Mouse (Mus musculus) spleen, postnatal 0 days (tissue): ENCODE results near the gene Cyp21a1. TPM values are rescaled to one million over a fixed set of nuclear protein-coding genes. Genes with fewer than 3 reads are reported as not detected.

Experiments used
- polyA plus RNA-seq: library from polyadenylated mRNA; unstranded; fragments of >200 nt; fragmentation: Nextera tagmentation; extraction: Ambion mirVana; gene quantifications from 2 replicates; pipeline ENCODE4 v1.2.1, GENCODE M21; 2015

Cyp21a1 gene
- polyA plus RNA-seq, result not detected in 2 replicates

DNA sequence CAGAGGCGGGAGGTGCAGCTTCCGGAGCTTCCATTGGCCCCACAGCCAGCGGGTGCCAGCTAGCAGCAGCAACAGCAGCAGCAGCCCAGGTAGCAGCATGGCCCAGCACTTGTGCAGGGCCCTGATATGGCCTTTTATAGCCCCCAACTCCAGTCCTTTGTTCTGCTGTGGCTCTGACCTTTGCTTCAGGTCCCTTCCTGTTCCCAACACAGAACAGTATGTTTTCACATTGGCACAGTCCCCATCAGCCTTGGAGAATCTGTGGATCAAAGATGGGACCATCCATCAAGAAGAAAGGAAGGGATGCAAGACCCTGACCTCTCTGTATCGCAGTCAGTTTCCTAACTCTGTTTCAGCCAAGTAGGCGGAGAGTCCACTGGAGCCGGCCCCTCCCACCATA is at the start of gene Cyp21a1:
Cyp21a1 (minus strand) TSS at position 261 of the 400 bp plus-strand sequence.

GRCm38 (mm10) chr17:34849722-34850516 is 45.6 kb upstream of the Cyp21a1 start, which contains the start of the genes Skiv2l and Nelfe:
Skiv2l (minus strand) TSS chr17:34850210.
Nelfe (plus strand) TSS chr17:34850391.

GRCm38 (mm10) chr17:34836856-34837221 is 32.5 kb upstream of the Cyp21a1 start, which contains the start of the genes Stk19 and Dxo:
Stk19 (minus strand) TSS chr17:34836945.
Dxo (plus strand) TSS chr17:34837019.

Other genes starting within 250 kb of the Cyp21a1 start
- gene Notch4, start 240.3 kb downstream of the Cyp21a1 start, polyA plus RNA-seq, result 2.3 and 4.1 TPM in 2 replicates
- gene Gpsm3, start 214.8 kb downstream of the Cyp21a1 start, polyA plus RNA-seq, result 43.9 and 63.3 TPM in 2 replicates
- 7.4 and 9.3 TPM in 2 replicates for gene Pbx2, start 213.3 kb downstream of the Cyp21a1 start, polyA plus RNA-seq
- 2.8 and 3.9 TPM in 2 replicates for gene Ager, start 206.7 kb downstream of the Cyp21a1 start, polyA plus RNA-seq
- 70.9 and 75.6 TPM in 2 replicates for gene Rnf5, start 200.9 kb downstream of the Cyp21a1 start, polyA plus RNA-seq
- gene Agpat1, start 200.3 kb downstream of the Cyp21a1 start, polyA plus RNA-seq, result 22.9 and 23.1 TPM in 2 replicates
- gene Egfl8, start 188.6 kb downstream of the Cyp21a1 start, polyA plus RNA-seq, result 2.1 and 2.8 TPM in 2 replicates
- gene Ppt2, start 176.1 kb downstream of the Cyp21a1 start, polyA plus RNA-seq, result 10.5 and 14.2 TPM in 2 replicates
- gene Prrt1, start 175.0 kb downstream of the Cyp21a1 start, polyA plus RNA-seq, result 0.11 and 0.19 TPM in 2 replicates
- gene Fkbpl, start 159.8 kb downstream of the Cyp21a1 start, polyA plus RNA-seq, result 6.8 and 8.6 TPM in 2 replicates
- gene Atf6b, start 157.4 kb downstream of the Cyp21a1 start, polyA plus RNA-seq, result 18.6 and 26.1 TPM in 2 replicates
- gene Tnxb, start 134.0 kb downstream of the Cyp21a1 start, polyA plus RNA-seq, result 2.2 and 3.9 TPM in 2 replicates
- gene C4b, start 60.7 kb downstream of the Cyp21a1 start, polyA plus RNA-seq, result 2.7 and 2.8 TPM in 2 replicates
- 33.1 and 34.3 TPM in 2 replicates for gene Stk19, start 32.4 kb upstream of the Cyp21a1 start, polyA plus RNA-seq
- gene Dxo, start 32.5 kb upstream of the Cyp21a1 start, polyA plus RNA-seq, result 32.9 and 33.7 TPM in 2 replicates
- 22.8 and 27.9 TPM in 2 replicates for gene Skiv2l, start 45.6 kb upstream of the Cyp21a1 start, polyA plus RNA-seq
- 49.8 and 51.5 TPM in 2 replicates for gene Nelfe, start 45.8 kb upstream of the Cyp21a1 start, polyA plus RNA-seq
- gene Cfb, start 58.0 kb upstream of the Cyp21a1 start, polyA plus RNA-seq, result 5.7 and 8.3 TPM in 2 replicates
- 0.99 and 1.2 TPM in 2 replicates for gene Zbtb12, start 74.9 kb upstream of the Cyp21a1 start, polyA plus RNA-seq
- gene Gm20547, start 77.5 kb upstream of the Cyp21a1 start, polyA plus RNA-seq, result not detected in 2 replicates
- 7.5 and 11.8 TPM in 2 replicates for gene C2, start 93.7 kb upstream of the Cyp21a1 start, polyA plus RNA-seq
- 26.6 and 32.9 TPM in 2 replicates for gene Ehmt2, start 93.9 kb upstream of the Cyp21a1 start, polyA plus RNA-seq
- gene Slc44a4, start 109.9 kb upstream of the Cyp21a1 start, polyA plus RNA-seq, result 0.08 and 0.25 TPM in 2 replicates
- gene Neu1, start 126.7 kb upstream of the Cyp21a1 start, polyA plus RNA-seq, result 15.6 and 21.0 TPM in 2 replicates
- 0.13 and 0.32 TPM in 2 replicates for gene Hspa1b, start 154.7 kb upstream of the Cyp21a1 start, polyA plus RNA-seq
- gene Gm20481, start 165.4 kb upstream of the Cyp21a1 start, polyA plus RNA-seq, result not detected in 2 replicates
- gene Hspa1a, start 167.6 kb upstream of the Cyp21a1 start, polyA plus RNA-seq, result 1.7 and 1.8 TPM in 2 replicates
- gene Hspa1l, start 168.1 kb upstream of the Cyp21a1 start, polyA plus RNA-seq, result 0.23 and 0.30 TPM in 2 replicates
- gene Lsm2, start 177.3 kb upstream of the Cyp21a1 start, polyA plus RNA-seq, result 138 and 160 TPM in 2 replicates
- 104 and 108 TPM in 2 replicates for gene Vars, start 196.4 kb upstream of the Cyp21a1 start, polyA plus RNA-seq
- gene Vwa7, start 212.0 kb upstream of the Cyp21a1 start, polyA plus RNA-seq, result 0.40 and 0.49 TPM in 2 replicates
- gene Sapcd1, start 223.5 kb upstream of the Cyp21a1 start, polyA plus RNA-seq, result 19.7 and 23.0 TPM in 2 replicates
- 6.9 and 8.1 TPM in 2 replicates for gene Msh5, start 242.2 kb upstream of the Cyp21a1 start, polyA plus RNA-seq
- gene Clic1, start 245.4 kb upstream of the Cyp21a1 start, polyA plus RNA-seq, result 245 and 258 TPM in 2 replicates